Mouse (Mus musculus): Measurements from ENCODE around the gene Osbpl10. TPM values are rescaled to one million over a fixed set of nuclear protein-coding genes. Genes with fewer than 3 reads are reported as not detected.

Gene Osbpl10
- polyA plus RNA-seq, 2 experiments: 3.4 to 8.4 TPM

DNA sequence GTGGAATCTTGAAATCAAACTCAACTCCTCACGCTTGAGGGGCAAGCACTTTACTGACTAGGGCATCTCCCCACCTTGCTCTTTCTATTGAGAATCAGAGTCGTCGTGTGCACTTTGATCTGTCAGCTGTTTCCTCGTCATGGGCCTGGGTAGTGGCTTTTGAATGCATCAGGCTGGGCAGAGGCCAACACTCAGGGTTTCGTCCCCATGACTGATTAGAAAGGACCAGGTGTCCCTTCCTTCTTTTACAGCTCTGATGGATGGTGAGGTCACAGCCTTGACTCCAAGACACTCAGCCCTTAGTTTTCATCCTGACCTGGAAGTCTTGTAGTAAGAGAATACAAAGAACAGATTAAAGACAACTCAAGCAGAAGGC, 21.4 kb downstream of the Osbpl10 start:
- Histone ChIP-seq H3K9ac (ENCODE audit: low read depth, low read length, severe bottlenecking) (no peak overlapping the region), H3K9me3 (ENCODE audit: control insufficient read depth, low read length) (no peaks in the 10 kb centered on the region), H3K4me2 (replicated peaks; ENCODE audit: low read depth, low read length, severe bottlenecking) (no peak overlapping the region), H3K4me1 (ENCODE audit: control insufficient read depth, insufficient read depth, low read length) (peaks cover 3% of the 10 kb centered on the region; the same call in 1 of the 2 replicates), H3K27me3 (ENCODE audit: control insufficient read depth, insufficient read depth, low read length) (no peaks in the 10 kb centered on the region), H3K36me3 (ENCODE audit: control insufficient read depth, insufficient read depth, low read length) (no peaks in the 10 kb centered on the region), H3K27ac (replicated peaks; ENCODE audit: low read depth, low read length) (no peak overlapping the region), H3K4me3 (replicated peaks; ENCODE audit: low read length) (no peak overlapping the region)
- ATAC-seq (ENCODE audit: low FRiP score, low read depth) (no peak), DNase-seq (ENCODE audit: low spot score) (no peak)
- 69% methylated on average over 5 of the region's 5 CpGs for WGBS
- TF ChIP-seq POLR2A (IDR thresholded peaks at IDR 0.05; ENCODE audit: borderline replicate concordance, extremely low read depth, insufficient read depth, insufficient read length): no peak

DNA sequence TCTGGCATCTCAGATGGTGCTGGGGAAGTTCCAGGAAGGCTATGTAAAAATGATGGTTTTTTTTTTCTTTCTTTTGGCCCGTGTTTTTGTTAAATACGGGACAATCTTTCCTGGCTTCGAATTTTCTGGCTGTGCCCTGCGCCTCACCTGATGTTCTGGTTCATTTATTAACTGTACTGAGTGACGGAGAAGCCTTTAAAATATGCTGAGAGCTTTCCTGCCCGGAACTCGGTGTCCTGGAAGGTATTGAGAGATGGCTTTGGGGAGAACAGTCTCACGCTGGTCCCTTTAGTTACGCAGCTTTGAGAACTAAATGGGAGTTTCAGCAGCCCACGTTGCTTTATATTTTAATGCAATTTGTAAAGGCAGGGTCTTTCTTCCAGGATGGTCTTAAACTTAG, 27.1 kb downstream of the Osbpl10 start:
- peaks cover 15% of the 10 kb centered on the region for H3K4me1 ChIP-seq (ENCODE audit: control insufficient read depth, insufficient read depth, low read length)
- no peak overlapping the region for H3K4me3 ChIP-seq (replicated peaks; ENCODE audit: low read length)
- 49% methylated on average over 10 of the region's 10 CpGs for WGBS
- H3K4me2 ChIP-seq (replicated peaks; ENCODE audit: low read depth, low read length, severe bottlenecking): no peak overlapping the region
- ATAC-seq (ENCODE audit: low FRiP score, low read depth) (no peak), DNase-seq (ENCODE audit: low spot score) (no peak)
- H3K27ac ChIP-seq (replicated peaks; ENCODE audit: low read depth, low read length): 0 out of 2 replicates have a peak overlapping the region, but pooled peaks have one; percentile 15
- 0 out of 2 replicates have a peak, but pooled peaks cover 4% of the 10 kb centered on the region for H3K9me3 ChIP-seq (ENCODE audit: control insufficient read depth, low read length)
- no peaks in the 10 kb centered on the region for H3K27me3 ChIP-seq (ENCODE audit: control insufficient read depth, insufficient read depth, low read length)
- H3K9ac ChIP-seq (ENCODE audit: low read depth, low read length, severe bottlenecking): no peak overlapping the region
- TF ChIP-seq POLR2A (IDR thresholded peaks at IDR 0.05; ENCODE audit: borderline replicate concordance, extremely low read depth, insufficient read depth, insufficient read length): no peak
- H3K36me3 ChIP-seq (ENCODE audit: control insufficient read depth, insufficient read depth, low read length): no peaks in the 10 kb centered on the region

DNA sequence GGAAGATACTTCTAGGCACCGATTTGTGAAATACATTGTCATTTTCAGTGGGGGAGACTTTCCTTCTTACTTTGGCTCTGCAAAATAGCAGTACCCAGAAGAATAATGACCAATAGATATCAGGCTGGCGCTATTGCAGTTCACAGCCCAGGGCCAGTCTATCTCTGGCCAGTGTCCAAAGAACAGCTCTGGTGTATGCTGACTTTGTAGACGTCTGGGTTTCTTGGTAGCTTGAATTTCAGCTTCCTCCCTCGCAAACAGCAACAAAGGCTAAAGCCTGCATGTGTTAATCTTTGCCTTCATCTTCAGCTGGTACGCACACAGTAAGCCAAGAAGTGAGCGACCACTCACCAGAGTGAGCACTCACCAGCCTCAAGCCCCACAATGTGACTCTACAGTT, 29.4 kb downstream of the Osbpl10 start:
- ATAC-seq (ENCODE audit: low FRiP score, low read depth) (no peak), DNase-seq (ENCODE audit: low spot score) (no peak)
- Histone ChIP-seq H3K9ac (ENCODE audit: low read depth, low read length, severe bottlenecking) (no peak overlapping the region), H3K9me3 (ENCODE audit: control insufficient read depth, low read length) (0 out of 2 replicates have a peak, but pooled peaks cover 4% of the 10 kb centered on the region), H3K27ac (replicated peaks; ENCODE audit: low read depth, low read length) (0 out of 2 replicates have a peak overlapping the region, but pooled peaks have one; percentile 38), H3K4me2 (replicated peaks; ENCODE audit: low read depth, low read length, severe bottlenecking) (no peak overlapping the region), H3K36me3 (ENCODE audit: control insufficient read depth, insufficient read depth, low read length) (no peaks in the 10 kb centered on the region), H3K4me3 (replicated peaks; ENCODE audit: low read length) (no peak overlapping the region), H3K27me3 (ENCODE audit: control insufficient read depth, insufficient read depth, low read length) (no peaks in the 10 kb centered on the region), H3K4me1 (ENCODE audit: control insufficient read depth, insufficient read depth, low read length) (peaks cover 20% of the 10 kb centered on the region)
- TF ChIP-seq POLR2A (IDR thresholded peaks at IDR 0.05; ENCODE audit: borderline replicate concordance, extremely low read depth, insufficient read depth, insufficient read length): no peak
- 53% methylated on average over 6 of the region's 6 CpGs for WGBS

GRCm38 (mm10) chr9:115008194-115008593, 29.8 kb downstream of the Osbpl10 start:
- Histone ChIP-seq H3K4me3 (replicated peaks; ENCODE audit: low read length) (no peak overlapping the region), H3K4me1 (ENCODE audit: control insufficient read depth, insufficient read depth, low read length) (peaks cover 20% of the 10 kb centered on the region), H3K9me3 (ENCODE audit: control insufficient read depth, low read length) (0 out of 2 replicates have a peak, but pooled peaks cover 4% of the 10 kb centered on the region), H3K27ac (replicated peaks; ENCODE audit: low read depth, low read length) (0 out of 2 replicates have a peak overlapping the region, but pooled peaks have one; percentile 38), H3K27me3 (ENCODE audit: control insufficient read depth, insufficient read depth, low read length) (no peaks in the 10 kb centered on the region), H3K36me3 (ENCODE audit: control insufficient read depth, insufficient read depth, low read length) (no peaks in the 10 kb centered on the region), H3K9ac (ENCODE audit: low read depth, low read length, severe bottlenecking) (no peak overlapping the region; the same call in 1 of the 2 replicates), H3K4me2 (replicated peaks; ENCODE audit: low read depth, low read length, severe bottlenecking) (no peak overlapping the region)
- ATAC-seq (ENCODE audit: low FRiP score, low read depth) (no peak), DNase-seq (ENCODE audit: low spot score) (no peak)
- TF ChIP-seq POLR2A (IDR thresholded peaks at IDR 0.05; ENCODE audit: borderline replicate concordance, extremely low read depth, insufficient read depth, insufficient read length): no peak
- WGBS: 81% methylated on average over 7 of the region's 7 CpGs

DNA sequence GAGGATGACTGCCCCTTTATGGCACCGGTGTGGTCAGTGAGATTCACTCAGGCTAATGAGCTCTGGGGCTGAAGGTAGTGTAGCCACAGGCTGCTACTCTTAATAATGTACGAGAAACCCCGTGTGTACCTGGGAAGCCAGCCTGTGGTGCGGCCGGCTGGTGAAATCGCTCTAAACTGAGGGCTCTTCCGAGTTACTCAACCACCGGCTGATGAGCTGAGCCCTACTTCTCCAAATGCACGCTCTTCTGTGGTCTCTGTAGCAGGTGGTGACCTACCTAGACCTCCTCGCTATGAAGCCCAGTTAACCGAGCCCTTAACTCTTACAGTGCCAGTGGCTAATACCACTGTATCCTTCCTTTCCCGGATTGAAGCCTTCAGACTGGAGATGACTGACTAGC, 34.0 kb downstream of the Osbpl10 start:
- ATAC-seq (ENCODE audit: low FRiP score, low read depth) (no peak), DNase-seq (ENCODE audit: low spot score) (no peak)
- no peaks in the 10 kb centered on the region for H3K27me3 ChIP-seq (ENCODE audit: control insufficient read depth, insufficient read depth, low read length)
- 20% methylated on average over 12 of the region's 12 CpGs for WGBS
- TF ChIP-seq POLR2A (IDR thresholded peaks at IDR 0.05; ENCODE audit: borderline replicate concordance, extremely low read depth, insufficient read depth, insufficient read length): no peak
- H3K4me2 ChIP-seq (replicated peaks; ENCODE audit: low read depth, low read length, severe bottlenecking): no peak overlapping the region
- no peak overlapping the region for H3K9ac ChIP-seq (ENCODE audit: low read depth, low read length, severe bottlenecking)
- H3K27ac ChIP-seq (replicated peaks; ENCODE audit: low read depth, low read length): no peak overlapping the region
- 0 out of 2 replicates have a peak, but pooled peaks cover 4% of the 10 kb centered on the region for H3K9me3 ChIP-seq (ENCODE audit: control insufficient read depth, low read length)
- peaks cover 9% of the 10 kb centered on the region; the same call in 1 of the 2 replicates for H3K4me1 ChIP-seq (ENCODE audit: control insufficient read depth, insufficient read depth, low read length)
- H3K36me3 ChIP-seq (ENCODE audit: control insufficient read depth, insufficient read depth, low read length): no peaks in the 10 kb centered on the region
- H3K4me3 ChIP-seq (replicated peaks; ENCODE audit: low read length): no peak overlapping the region
